Mouse (Mus musculus) heart, adult 9 months (tissue): ENCODE data around the gene Cluap1.

Experiments
- DNase-seq, 2 experiments: peaks; one replicate each; pipeline ENCODE4 v3.0.0; 2022; ENCODE audit warnings: low spot score in 2 of 2

Gene Cluap1

GRCm38 (mm10) chr16:3908537-3909111, at the start of gene Cluap1, which contains the start of gene 1700037C18Rik:
TSS of gene Cluap1 (plus strand) at chr16:3908801.
TSS of gene 1700037C18Rik (minus strand) at chr16:3908689.
- peak; percentile 92 to 95 for DNase-seq

GRCm38 (mm10) chr16:3859254-3859653, 49.3 kb upstream of the Cluap1 start:
- no peak for DNase-seq

GRCm38 (mm10) chr16:3871815-3872214, 36.8 kb upstream of the Cluap1 start:
- DNase-seq, result no peak

- peak; percentile 90 to 91 for DNase-seq
Observed at GRCm38 (mm10) chr16:3872216-3873047, 36.2 kb upstream of the Cluap1 start, which contains the start of gene Naa60. TSS of gene Naa60 (plus strand) at chr16:3872375.

GRCm38 (mm10) chr16:3876346-3876745, 32.3 kb upstream of the Cluap1 start:
- DNase-seq, result no peak

- DNase-seq, result peak; percentile 93 to 94
Observed at GRCm38 (mm10) chr16:3884201-3885064, 24.2 kb upstream of the Cluap1 start, which contains the start of the genes Zfp597 and Gm20695. TSS of gene Zfp597 (minus strand) at chr16:3884561. TSS of gene Gm20695 (plus strand) at chr16:3884648.

GRCm38 (mm10) chr16:3885065-3885670, 23.4 kb upstream of the Cluap1 start:
- peak in 1 of 2 experiments; percentile 24 for DNase-seq

- DNase-seq, result no peak
Observed at GRCm38 (mm10) chr16:3891621-3892295, 16.8 kb upstream of the Cluap1 start.

GRCm38 (mm10) chr16:3893739-3894138, 14.9 kb upstream of the Cluap1 start:
- no peak for DNase-seq

- DNase-seq, result peak; percentile 61 to 82
Observed at GRCm38 (mm10) chr16:3895173-3895792, 13.3 kb upstream of the Cluap1 start.

- DNase-seq, result no peak
Observed at GRCm38 (mm10) chr16:3896046-3896445, 12.6 kb upstream of the Cluap1 start.

- DNase-seq, result no peak
Observed at GRCm38 (mm10) chr16:3896553-3896952, 12.0 kb upstream of the Cluap1 start.

GRCm38 (mm10) chr16:3907471-3907870, 1.1 kb upstream of the Cluap1 start:
- no peak for DNase-seq

- DNase-seq, result no peak
Observed at GRCm38 (mm10) chr16:3909118-3909517, 517 bp downstream of the Cluap1 start.

- no peak for DNase-seq
Observed at GRCm38 (mm10) chr16:3920756-3921155, 12.2 kb downstream of the Cluap1 start.

GRCm38 (mm10) chr16:3923515-3923914, 14.9 kb downstream of the Cluap1 start:
- DNase-seq, result no peak

- no peak for DNase-seq
Observed at GRCm38 (mm10) chr16:3923966-3924365, 15.4 kb downstream of the Cluap1 start.

- no peak for DNase-seq
Observed at GRCm38 (mm10) chr16:3928582-3928981, 20.0 kb downstream of the Cluap1 start.

GRCm38 (mm10) chr16:3929151-3929550, 20.6 kb downstream of the Cluap1 start:
- peak in 1 of 2 experiments; percentile 20 for DNase-seq

- no peak for DNase-seq
Observed at GRCm38 (mm10) chr16:3933536-3933935, 24.9 kb downstream of the Cluap1 start.
